13 mouse cellular contexts compared by ENCODE assay signal in the genomic region with DNA sequence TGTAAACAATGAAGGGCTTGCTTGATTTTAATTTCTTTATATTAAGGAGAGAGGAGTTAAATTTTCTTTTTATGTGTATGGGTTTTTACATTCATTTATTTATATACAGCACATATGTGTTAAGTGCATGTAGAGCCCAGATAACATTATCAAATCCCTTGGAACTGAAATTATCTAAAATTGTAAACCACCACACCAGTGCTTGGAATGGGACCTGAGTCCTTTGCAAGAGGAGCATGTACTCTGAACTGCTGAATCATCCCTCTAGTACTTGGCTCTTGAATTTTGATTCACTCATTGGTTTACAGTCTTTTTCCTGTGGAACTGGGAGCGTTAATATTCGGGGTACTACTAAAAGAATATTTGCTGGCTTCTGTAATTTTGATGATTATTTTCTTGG.
"Had no signal": no experiment of that assay in that cellular context is flagged by ENCODE, and none has a peak within 500 bp of the region (broad histone marks: within the 10 kb centered on the region; RNA-seq: fewer than 3 reads in every experiment).

No protein-coding gene starts in this region.

- H3K27me3 ChIP-seq: intestine, embryonic 15.5 days; kidney, embryonic 15.5 days; limb, embryonic 15.5 days; megakaryocyte, embryonic 14.5 days; midbrain, embryonic 13.5 days had no signal

- H3K27ac ChIP-seq: intestine, embryonic 15.5 days; kidney, embryonic 15.5 days; left cerebral cortex, adult 2 months; limb, embryonic 15.5 days; midbrain, embryonic 13.5 days had no signal

- H3K36me3 ChIP-seq: intestine, embryonic 15.5 days had no signal

- ATAC-seq: intestine, embryonic 15.5 days; lung, postnatal 0 days; midbrain, embryonic 13.5 days had no signal

- H3K9me3 ChIP-seq: intestine, embryonic 15.5 days; kidney, embryonic 15.5 days; limb, embryonic 15.5 days; megakaryocyte, embryonic 14.5 days; midbrain, embryonic 13.5 days had no signal

- H3K4me1 ChIP-seq: intestine, embryonic 15.5 days; limb, embryonic 15.5 days; megakaryocyte, embryonic 14.5 days; midbrain, embryonic 13.5 days had no signal

- H3K4me2 ChIP-seq: intestine, embryonic 15.5 days; kidney, embryonic 15.5 days; limb, embryonic 15.5 days; midbrain, embryonic 13.5 days had no signal

- H3K9ac ChIP-seq: intestine, embryonic 15.5 days; kidney, embryonic 15.5 days; limb, embryonic 15.5 days; midbrain, embryonic 13.5 days had no signal

- DNase-seq: kidney, adult 2 months; kidney, postnatal 14 days; lung, adult 2 months; lung, postnatal 4 days; right cerebral cortex, postnatal 14 days; thymus, postnatal 36 days had no signal

- H3K4me3 ChIP-seq: intestine, embryonic 15.5 days; kidney, embryonic 15.5 days; left cerebral cortex, adult 2 months; limb, embryonic 15.5 days; megakaryocyte, embryonic 14.5 days; midbrain, embryonic 13.5 days had no signal
